Comparison of ENCODE assay signal across 26 mouse cellular contexts in the genomic region with DNA sequence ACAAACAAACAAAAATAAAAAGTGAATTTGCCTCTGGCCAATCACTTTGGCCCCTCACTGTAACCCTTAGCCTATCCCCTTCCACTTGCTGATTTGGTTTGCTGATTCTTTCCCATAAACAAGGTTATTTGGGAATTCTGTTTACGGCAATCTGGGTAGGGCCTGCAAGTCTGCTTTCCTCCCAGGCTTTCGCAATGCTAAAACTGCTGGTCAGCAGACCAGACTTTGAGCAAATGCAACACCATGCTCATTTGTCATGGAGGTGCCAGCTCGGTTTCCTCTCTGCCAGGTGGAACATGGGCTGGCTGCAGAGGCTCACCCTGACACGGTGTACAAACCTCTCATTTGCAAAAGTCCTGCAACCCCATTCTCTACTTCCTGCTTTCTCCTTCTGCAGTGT. TPM values are rescaled to one million over a fixed set of nuclear protein-coding genes. Genes with fewer than 3 reads are reported as not detected.
"Had no signal": no experiment of that assay in that cellular context is flagged by ENCODE, and none has a peak within 500 bp of the region (broad histone marks: within the 10 kb centered on the region; RNA-seq: fewer than 3 reads in every experiment).

No protein-coding gene starts in this region.

- H3K4me3 ChIP-seq: heart, adult 2 months; heart, embryonic 13.5 days; heart, embryonic 15.5 days; hindbrain, embryonic 13.5 days; hindbrain, embryonic 15.5 days; layer of hippocampus, adult 2 months; left cerebral cortex, adult 2 months; limb, embryonic 13.5 days; limb, embryonic 15.5 days; liver, embryonic 12.5 days had no signal

- H3K27ac ChIP-seq: hindbrain, embryonic 13.5 days; hindbrain, embryonic 15.5 days; hindbrain, postnatal 0 days; left cerebral cortex, adult 2 months; limb, embryonic 13.5 days; limb, embryonic 15.5 days; liver, embryonic 12.5 days; liver, embryonic 14.5 days had no signal

- H3K4me1 ChIP-seq: hindbrain, embryonic 13.5 days; hindbrain, embryonic 15.5 days; limb, embryonic 13.5 days; limb, embryonic 15.5 days; liver, embryonic 12.5 days had no signal

- H3K36me3 ChIP-seq: heart, embryonic 13.5 days; heart, embryonic 15.5 days; hindbrain, embryonic 13.5 days; hindbrain, embryonic 15.5 days; limb, embryonic 13.5 days; limb, embryonic 15.5 days; liver, embryonic 12.5 days had no signal

- DNase-seq: gastrocnemius, postnatal 10 days; gastrocnemius, postnatal 36 days; heart, adult 11 months; heart, adult 2 months; heart, postnatal 14 days; heart, postnatal 36 days; kidney, adult 11 months; kidney, adult 8-10 months; kidney, postnatal 10 days; kidney, postnatal 25 days; kidney, postnatal 4 days; left cerebral cortex, postnatal 4 days had no signal

- H3K9me3 ChIP-seq: heart, embryonic 13.5 days; heart, embryonic 15.5 days; hindbrain, embryonic 13.5 days; hindbrain, embryonic 15.5 days; limb, embryonic 13.5 days; limb, embryonic 15.5 days; liver, embryonic 12.5 days had no signal

- H3K4me2 ChIP-seq: heart, embryonic 11.5 days; heart, embryonic 13.5 days; heart, embryonic 15.5 days; hindbrain, embryonic 13.5 days; hindbrain, embryonic 15.5 days; limb, embryonic 13.5 days; limb, embryonic 15.5 days; liver, embryonic 12.5 days had no signal

- ATAC-seq: hindbrain, postnatal 0 days; intestine, embryonic 16.5 days; liver, embryonic 12.5 days had no signal

- H3K9ac ChIP-seq: heart, embryonic 13.5 days; heart, embryonic 15.5 days; hindbrain, embryonic 13.5 days; hindbrain, embryonic 15.5 days; limb, embryonic 13.5 days; limb, embryonic 15.5 days; liver, embryonic 12.5 days; liver, embryonic 14.5 days had no signal

- H3K27me3 ChIP-seq: heart, embryonic 13.5 days; heart, embryonic 15.5 days; hindbrain, embryonic 13.5 days; hindbrain, embryonic 15.5 days; limb, embryonic 15.5 days; liver, embryonic 12.5 days had no signal

RNA-seq across cellular contexts. Expression of a gene that starts 19.0 kb away (rescaled TPM):
- total RNA-seq: hematopoietic stem cell, adult 5-6 weeks had no signal
